Mouse (Mus musculus) ES-Bruce4 (cell line): ENCODE data around the gene Lrrc49.

Experiments used
- CTCF ChIP-seq: IDR thresholded peaks from one replicate; pipeline ENCODE4 v1.8.1; 2011; ENCODE audit warnings: low read depth, low read length
- EP300 ChIP-seq: IDR thresholded peaks from 2 replicates; pipeline ENCODE4 v1.6.1; 2011; ENCODE audit warnings: low read depth, low read length; ENCODE audit not compliant: insufficient read depth
- POLR2A ChIP-seq: IDR thresholded peaks from one replicate; pipeline ENCODE4 v1.8.1; 2011; ENCODE audit warnings: low read length; ENCODE audit not compliant: insufficient read depth

DNA sequence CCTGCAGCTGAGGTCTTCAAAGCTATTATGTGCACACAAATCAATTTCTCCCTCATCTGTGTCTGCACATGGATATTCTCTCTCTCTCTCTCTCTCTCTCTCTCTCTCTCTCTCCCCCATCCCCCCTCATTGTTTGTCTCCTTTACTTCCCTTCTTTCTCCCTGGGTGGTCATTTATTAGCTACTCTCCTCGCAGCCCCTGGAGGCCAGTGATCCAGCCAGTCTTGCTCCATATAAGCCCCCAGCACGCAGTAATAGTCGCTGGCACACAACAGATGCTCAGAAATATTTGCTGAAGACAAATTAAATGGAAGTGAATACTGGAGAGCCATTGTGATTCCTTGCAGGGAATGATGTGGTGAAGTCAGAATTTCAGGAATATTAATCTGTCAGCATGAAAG is 168.4 kb downstream of the Lrrc49 start:
- TF ChIP-seq POLR2A (no peak), EP300 (no peak), CTCF (no peak)
